Mouse (Mus musculus) liver, embryonic 11.5 days (tissue): ENCODE results near the gene Btbd16. TPM values are rescaled to one million over a fixed set of nuclear protein-coding genes. Genes with fewer than 3 reads are reported as not detected.

Experiments
- ATAC-seq: fragments of 200-750 bp; cut with Nextera tagmentation; replicated peaks from 2 replicates; pipeline ENCODE4 v1.8.0; 2017; ENCODE audit warnings: moderate number of reproducible peaks, mild to moderate bottlenecking, moderate TSS enrichment, moderate library complexity; ENCODE audit not compliant: low FRiP score
- DNase-seq: peaks from one replicate; pipeline ENCODE4 v3.0.0-alpha.2; 2017; ENCODE audit warnings: low spot score
- H3K27ac ChIP-seq: fragments of 300-500 bp; sonication (generic); 2 replicates; pipeline ENCODE4 v1.5.1; 2014; ENCODE audit warnings: mild to moderate bottlenecking, low read depth, low read length, control low read depth
- H3K27me3 ChIP-seq: fragments of 300-500 bp; sonication (generic); replicated peaks from 2 replicates; pipeline ENCODE4 v1.6.1; 2014; ENCODE audit warnings: low read length, mixed read lengths; ENCODE audit not compliant: control insufficient read depth, insufficient read depth
- H3K36me3 ChIP-seq: fragments of 300-500 bp; sonication (generic); 2 replicates; pipeline ENCODE4 v1.6.1; 2014; ENCODE audit warnings: mild to moderate bottlenecking, low read length, moderate library complexity, mixed read lengths; ENCODE audit not compliant: control insufficient read depth, insufficient read depth
- H3K4me1 ChIP-seq: fragments of 300-500 bp; sonication (generic); replicated peaks from 2 replicates; pipeline ENCODE4 v1.6.1; 2014; ENCODE audit warnings: low read length, mixed read lengths; ENCODE audit not compliant: control insufficient read depth, insufficient read depth
- H3K4me2 ChIP-seq: fragments of 300-500 bp; sonication (generic); 2 replicates; pipeline ENCODE4 v1.6.1; 2014; ENCODE audit warnings: mild to moderate bottlenecking, control low read depth, moderate library complexity
- H3K4me3 ChIP-seq: fragments of 300-500 bp; sonication (generic); 2 replicates; pipeline ENCODE4 v1.5.1; 2014; ENCODE audit warnings: low read depth, low read length, control low read depth
- H3K9ac ChIP-seq: fragments of 300-500 bp; sonication (generic); 2 replicates; pipeline ENCODE4 v1.6.1; 2014; ENCODE audit warnings: low read depth, low read length, control low read depth
- H3K9me3 ChIP-seq: fragments of 300-500 bp; sonication (generic); 2 replicates; pipeline ENCODE4 v1.6.1; 2016; ENCODE audit warnings: low read length, inconsistent platforms, mixed read lengths; ENCODE audit not compliant: control insufficient read depth
- WGBS: fragments of 180-500 bp; shearing (Covaris S2); extraction: QIAGEN DNeasy Blood & Tissue Kit; methylation state at CpG from one replicate; pipeline ENCODE4 v1.1.7; 2014; 5-methylcytosine and 5-hydroxymethylcytosine counted together
- polyA plus RNA-seq: library from polyadenylated mRNA; unstranded; fragments of >200 nt; fragmentation: Nextera tagmentation; extraction: Ambion mirVana; gene quantifications from 2 replicates; pipeline ENCODE4 v1.2.1, GENCODE M21; 2014

The Btbd16 gene
- polyA plus RNA-seq, 1 experiment from 2014 or later, result not detected

DNA sequence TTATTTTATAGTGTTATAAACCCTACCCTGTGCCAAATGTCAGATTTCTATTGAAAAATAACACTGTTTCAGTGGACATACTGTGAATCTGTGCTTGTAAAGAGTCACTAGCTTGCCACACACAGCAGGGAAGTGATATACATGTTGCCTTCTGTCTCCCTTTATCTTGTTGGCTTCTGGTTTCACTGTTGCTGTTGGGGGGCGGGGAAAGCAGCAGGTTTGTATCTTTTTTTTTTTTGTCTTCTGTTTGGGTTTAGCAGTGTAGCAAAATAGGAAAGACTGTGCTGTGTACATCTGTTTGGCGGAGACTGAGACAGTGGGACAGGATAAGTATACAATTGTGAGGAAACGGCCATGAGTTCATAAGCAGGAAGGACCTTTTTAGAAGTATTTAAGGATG is 93.4 kb downstream of the Btbd16 start:
- 58% methylated on average over 3 of the region's 3 CpGs for WGBS
- Histone ChIP-seq H3K4me3 (no peak overlapping the region), H3K4me1 (no peaks in the 10 kb centered on the region), H3K9me3 (no peaks in the 10 kb centered on the region), H3K27ac (no peak overlapping the region), H3K36me3 (no peaks in the 10 kb centered on the region), H3K4me2 (peak overlapping the region; percentile 4; the same call in 1 of the 2 replicates), H3K27me3 (peaks cover 17% of the 10 kb centered on the region), H3K9ac (no peak overlapping the region)
- DNase-seq, result no peak
- no peak for ATAC-seq

Other genes with a start within 250 kb of the Btbd16 start
- 175 and 190 TPM in 2 replicates for gene Nsmce4a, start 201.0 kb upstream of the Btbd16 start, polyA plus RNA-seq
- gene Tacc2, start 196.6 kb upstream of the Btbd16 start, polyA plus RNA-seq, result 16.4 and 17.3 TPM in 2 replicates
- 18.4 and 20.1 TPM in 2 replicates for gene Plekha1, start 91.7 kb downstream of the Btbd16 start, polyA plus RNA-seq
- 1.2 and 3.3 TPM in 2 replicates for gene Htra1, start 162.0 kb downstream of the Btbd16 start, polyA plus RNA-seq